In genomic region chr17:24139968-24140367, GRCm38 (mm10) we compare ENCODE assay signal across 8 mouse cellular contexts. TPM values are rescaled to one million over a fixed set of nuclear protein-coding genes. Genes with fewer than 3 reads are reported as not detected.
A peak's percentile ranks its signal among the peaks of the same experiment; 100 is the strongest.
DNase-seq lines count a peak whose midpoint lies in the region; ATAC-seq and TF ChIP-seq lines count a peak whose summit lies in the region.

No protein-coding gene starts in this region.

- peaks cover 54% of the 10 kb centered on the region for H3K4me1 ChIP-seq in erythroblast, embryonic 14.5 days (ENCODE audit: control insufficient read depth)
- H3K4me1 ChIP-seq in CH12.LX (ENCODE audit: control insufficient read depth in 1 of 2, insufficient read depth in 2 of 2): peaks cover 12 to 56% of the 10 kb centered on the region in 2 experiments
- H3K4me1 ChIP-seq in forebrain, embryonic 16.5 days (replicated peaks; ENCODE audit: control insufficient read depth, insufficient read depth, low read length): peaks cover 23% of the 10 kb centered on the region
- H3K4me1 ChIP-seq in liver, embryonic 14.5 days (replicated peaks; ENCODE audit: control insufficient read depth in 2 of 2, insufficient read depth in 2 of 2, low read length in 1 of 2): peaks cover 13 to 22% of the 10 kb centered on the region in 2 experiments

- H3K4me3 ChIP-seq in erythroblast, embryonic 14.5 days (replicated peaks): peak overlapping the region; percentile 91
- H3K4me3 ChIP-seq in CH12.LX (replicated peaks in 1 of 3; ENCODE audit: low read depth in 2 of 3, low read length in 2 of 3, poor library complexity in 1 of 3): peak overlapping the region in 2 of 3 experiments; percentile 88 to 92
- no peak overlapping the region; the same call in 1 of the 2 replicates for H3K4me3 ChIP-seq in forebrain, embryonic 16.5 days (replicated peaks; ENCODE audit: low read length)
- H3K4me3 ChIP-seq in liver, embryonic 14.5 days (ENCODE audit: insufficient read depth in 1 of 2, low read depth in 2 of 2, low read length in 2 of 2): peak overlapping the region; percentile 93 to 96

- no peaks in the 10 kb centered on the region for H3K9me3 ChIP-seq in erythroblast, embryonic 14.5 days (ENCODE audit: control insufficient read depth, low read length)
- H3K9me3 ChIP-seq in CH12.LX (replicated peaks; ENCODE audit: low read length): no peaks in the 10 kb centered on the region
- no peaks in the 10 kb centered on the region for H3K9me3 ChIP-seq in forebrain, embryonic 16.5 days (ENCODE audit: control insufficient read depth, low read length)
- no peaks in the 10 kb centered on the region for H3K9me3 ChIP-seq in liver, embryonic 14.5 days (ENCODE audit: control insufficient read depth, low read length)

- ATAC-seq in erythroblast, adult 5-6 weeks (replicated peaks; ENCODE audit: low FRiP score, poor library complexity, severe bottlenecking): no peak
- ATAC-seq in forebrain, embryonic 16.5 days: no peak
- ATAC-seq in liver, embryonic 14.5 days (ENCODE audit: insufficient read depth): no peak

- no peak for DNase-seq in CH12.LX (ENCODE audit: extremely low read depth)
- DNase-seq in liver, embryonic 14.5 days (ENCODE audit: low read depth in 3 of 3, low spot score in 3 of 3): no peak
- no peak for DNase-seq in frontal cortex, postnatal 36 days (ENCODE audit: low spot score in 2 of 2)
- no peak for DNase-seq in cerebellum, adult 9-11 months
- DNase-seq in ovary, adult 18-20 months (ENCODE audit: low spot score): no peak

- no peak for TF ChIP-seq RAD21 in CH12.LX (IDR thresholded peaks at IDR 0.05; ENCODE audit: low read depth, low read length)

- H3K4me2 ChIP-seq in CH12.LX (ENCODE audit: insufficient read depth, low read depth, poor library complexity, severe bottlenecking): peak overlapping the region; percentile 100
- H3K4me2 ChIP-seq in forebrain, embryonic 16.5 days (ENCODE audit: low read length): peak overlapping the region; percentile 98
- H3K4me2 ChIP-seq in liver, embryonic 14.5 days (ENCODE audit: low read depth): peak overlapping the region; percentile 88

- H3K27me3 ChIP-seq in erythroblast, embryonic 14.5 days (ENCODE audit: control insufficient read depth): no peaks in the 10 kb centered on the region
- H3K27me3 ChIP-seq in CH12.LX (replicated peaks): no peaks in the 10 kb centered on the region
- no peaks in the 10 kb centered on the region for H3K27me3 ChIP-seq in forebrain, embryonic 16.5 days (replicated peaks; ENCODE audit: control insufficient read depth, insufficient read depth, low read length)
- no peaks in the 10 kb centered on the region for H3K27me3 ChIP-seq in liver, embryonic 14.5 days (ENCODE audit: control insufficient read depth, insufficient read depth, low read length)

- TF ChIP-seq POLR2A in CH12.LX (IDR thresholded peaks at IDR 0.05; ENCODE audit: low read depth, low read length): no peak

- peaks cover 33% of the 10 kb centered on the region for H3K36me3 ChIP-seq in erythroblast, embryonic 14.5 days (ENCODE audit: control insufficient read depth)
- peaks cover 0 to 9% of the 10 kb centered on the region in 2 experiments for H3K36me3 ChIP-seq in CH12.LX (replicated peaks in 1 of 2; ENCODE audit: control insufficient read depth in 1 of 2, insufficient read depth in 1 of 2, low read length in 1 of 2)
- H3K36me3 ChIP-seq in forebrain, embryonic 16.5 days (ENCODE audit: control insufficient read depth, insufficient read depth): no peaks in the 10 kb centered on the region
- H3K36me3 ChIP-seq in liver, embryonic 14.5 days (replicated peaks; ENCODE audit: control insufficient read depth, insufficient read depth, low read depth): no peaks in the 10 kb centered on the region; the same call in 1 of the 2 replicates

- in situ Hi-C loops in CH12.LX (cut with MboI; ENCODE audit: low pct_ligation_motif_present, low pct_unique_long_range_greater_than_20kb, low sequenced_read_pairs): no loop called here

- 91% methylated on average over 4 of the region's 4 CpGs for WGBS in forebrain, embryonic 16.5 days
- WGBS in liver, embryonic 14.5 days (ENCODE audit: insufficient replicate concordance): 77% methylated on average over 4 of the region's 4 CpGs

- TF ChIP-seq CTCF in CH12.LX (conservative IDR thresholded peaks at IDR 0.05 in 1 of 2, IDR thresholded peaks at IDR 0.05 in 1 of 2; ENCODE audit: low read depth in 2 of 2, low read length in 2 of 2): no peak
- TF ChIP-seq CTCF in liver, embryonic 14.5 days (IDR thresholded peaks at IDR 0.05; ENCODE audit: low read depth): no peak

- no peak for TF ChIP-seq EP300 in CH12.LX (IDR thresholded peaks at IDR 0.05; ENCODE audit: low read length)
- no peak for TF ChIP-seq EP300 in liver, embryonic 14.5 days (IDR thresholded peaks at IDR 0.05; ENCODE audit: low read depth)

- no peak overlapping the region for H3K27ac ChIP-seq in CH12.LX (ENCODE audit: insufficient read depth, low read depth)
- no peak overlapping the region for H3K27ac ChIP-seq in forebrain, embryonic 16.5 days (ENCODE audit: low read length)
- no peak overlapping the region for H3K27ac ChIP-seq in liver, embryonic 14.5 days

- H3K79me2 ChIP-seq in CH12.LX (replicated peaks; ENCODE audit: control insufficient read depth, extremely low read depth, insufficient read depth, poor library complexity, severe bottlenecking): peaks cover 33% of the 10 kb centered on the region

- peak overlapping the region; percentile 89; the same call in 1 of the 2 replicates for H3K9ac ChIP-seq in CH12.LX (ENCODE audit: insufficient read depth, low read depth)
- H3K9ac ChIP-seq in forebrain, embryonic 16.5 days (replicated peaks; ENCODE audit: low read depth, low read length): no peak overlapping the region
- H3K9ac ChIP-seq in liver, embryonic 14.5 days (replicated peaks): peak overlapping the region; percentile 94

- dilution Hi-C loops in CH12.LX (cut with MboI; ENCODE audit: extremely low pct_ligation_motif_present, extremely low pct_unique_long_range_greater_than_20kb, low sequenced_read_pairs): no loop called here

TF ChIP-seq in CH12.LX, 34 proteins besides CTCF, POLR2A, EP300 and RAD21:
- TF ChIP-seq MAX (IDR thresholded peaks at IDR 0.05; ENCODE audit: low read length): no peak
- no peak for TF ChIP-seq UBTF (IDR thresholded peaks at IDR 0.05; ENCODE audit: low read depth, low read length)
- TF ChIP-seq USF1 (IDR thresholded peaks at IDR 0.05; ENCODE audit: low read depth, low read length): no peak
- TF ChIP-seq SIN3A (IDR thresholded peaks at IDR 0.05; ENCODE audit: low read length): no peak
- TF ChIP-seq ZC3H11A (IDR thresholded peaks at IDR 0.05; ENCODE audit: low read depth, low read length): no peak
- no peak for TF ChIP-seq ZKSCAN1 (IDR thresholded peaks at IDR 0.05; ENCODE audit: borderline replicate concordance, low read depth, low read length)
- no peak for TF ChIP-seq CHD1 (IDR thresholded peaks at IDR 0.05; ENCODE audit: low read depth, low read length)
- no peak for TF ChIP-seq TCF12 (IDR thresholded peaks at IDR 0.05; ENCODE audit: low read depth, low read length)
- TF ChIP-seq USF2 (conservative IDR thresholded peaks at IDR 0.05; ENCODE audit: low read depth, low read length): no peak

RNA-seq across cellular contexts. Expression of gene Pdpk1, which starts 10.8 kb away (rescaled TPM):
- 3.3 and 3.7 TPM in 2 replicates for polyA plus RNA-seq in erythroblast, embryonic 14.5 days (2012)
- 24.0 and 25.7 TPM in 2 replicates for total RNA-seq in erythroblast, adult 5-6 weeks (2015; ENCODE audit: low replicate concordance)
- total RNA-seq in erythroblast, adult 5-6 weeks (2017; ENCODE audit: low replicate concordance): 24.8 and 30.8 TPM in 2 replicates
- total RNA-seq in CH12.LX (2012; rRNA removed) (15.3 and 15.9 TPM in 2 replicates), CH12.LX (2014; rRNA removed) (16.7 and 17.0 TPM in 2 replicates)
- 9.6 and 12.2 TPM in 2 replicates for polyA plus RNA-seq in CH12.LX (2012; ENCODE audit: insufficient read length, low read depth)
- 59.4 and 62.9 TPM in 2 replicates for polyA plus RNA-seq in forebrain, embryonic 16.5 days (2015; fragmentation: Nextera tagmentation; extraction: Ambion mirVana)
- polyA plus RNA-seq in liver, embryonic 14.5 days (2012; rRNA removed): 8.5 and 9.7 TPM in 2 replicates
- polyA plus RNA-seq in liver, embryonic 14.5 days (2014; fragmentation: Nextera tagmentation; extraction: Ambion mirVana): 24.5 and 25.5 TPM in 2 replicates

RNA-seq across cellular contexts. Expression of gene Amdhd2, which starts 23.6 kb away (rescaled TPM):
- polyA plus RNA-seq in erythroblast, embryonic 14.5 days (2012): 7.0 and 9.1 TPM in 2 replicates
- 3.3 and 12.5 TPM in 2 replicates for total RNA-seq in erythroblast, adult 5-6 weeks (2015; ENCODE audit: low replicate concordance)
- 11.0 and 15.1 TPM in 2 replicates for total RNA-seq in erythroblast, adult 5-6 weeks (2017; ENCODE audit: low replicate concordance)
- total RNA-seq in CH12.LX (2012; rRNA removed): 0.59 and 0.64 TPM in 2 replicates
- total RNA-seq in CH12.LX (2014; rRNA removed): not detected in 2 replicates
- polyA plus RNA-seq in CH12.LX (2012; ENCODE audit: insufficient read length, low read depth): not detected in 2 replicates
- polyA plus RNA-seq in forebrain, embryonic 16.5 days (2015; fragmentation: Nextera tagmentation; extraction: Ambion mirVana): 25.5 and 28.2 TPM in 2 replicates
- polyA plus RNA-seq in liver, embryonic 14.5 days (2012; rRNA removed): 11.6 and 12.7 TPM in 2 replicates
- 17.6 and 21.7 TPM in 2 replicates for polyA plus RNA-seq in liver, embryonic 14.5 days (2014; fragmentation: Nextera tagmentation; extraction: Ambion mirVana)

RNA-seq across cellular contexts. Expression of gene Atp6v0c, which starts 29.5 kb away (rescaled TPM):
- polyA plus RNA-seq in erythroblast, embryonic 14.5 days (2012): 65.8 and 80.2 TPM in 2 replicates
- 160 and 166 TPM in 2 replicates for total RNA-seq in erythroblast, adult 5-6 weeks (2015; ENCODE audit: low replicate concordance)
- 53.8 and 97.7 TPM in 2 replicates for total RNA-seq in erythroblast, adult 5-6 weeks (2017; ENCODE audit: low replicate concordance)
- total RNA-seq in CH12.LX (2012; rRNA removed): 79.4 and 83.2 TPM in 2 replicates
- 41.8 and 49.1 TPM in 2 replicates for total RNA-seq in CH12.LX (2014; rRNA removed)
- 317 and 407 TPM in 2 replicates for polyA plus RNA-seq in CH12.LX (2012; ENCODE audit: insufficient read length, low read depth)
- 881 and 1,064 TPM in 2 replicates for polyA plus RNA-seq in forebrain, embryonic 16.5 days (2015; fragmentation: Nextera tagmentation; extraction: Ambion mirVana)
- 236 and 271 TPM in 2 replicates for polyA plus RNA-seq in liver, embryonic 14.5 days (2012; rRNA removed)
- 326 and 346 TPM in 2 replicates for polyA plus RNA-seq in liver, embryonic 14.5 days (2014; fragmentation: Nextera tagmentation; extraction: Ambion mirVana)
